Mouse (Mus musculus): ENCODE results near the gene Cldn7.
"Not testable (repeated sequence)": the region's sequence is repeated elsewhere in the genome, so short reads cannot be mapped to it uniquely, and the experiment has no call there.

Gene Cldn7

DNA sequence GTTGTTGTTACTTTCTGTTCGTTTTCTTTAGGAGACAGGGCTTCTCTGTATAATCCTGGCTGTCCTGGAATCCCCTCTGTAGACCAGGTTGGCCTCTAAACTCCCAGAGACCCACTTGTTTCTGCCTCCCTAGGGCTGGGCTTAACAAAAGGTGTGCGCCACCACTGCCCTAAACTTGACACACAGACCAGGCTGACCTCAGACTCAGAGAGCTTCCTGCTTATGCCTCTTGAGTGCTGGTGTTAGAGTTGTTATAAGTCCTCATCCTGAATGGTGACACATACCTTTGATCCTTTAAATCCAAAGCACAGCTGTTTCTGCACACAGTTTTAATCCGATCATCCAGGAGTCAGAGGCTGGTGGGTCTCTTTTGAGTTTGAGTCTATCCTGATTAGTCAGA lies 28.4 kb downstream of the Cldn7 start:
- no peak for DNase-seq

DNA sequence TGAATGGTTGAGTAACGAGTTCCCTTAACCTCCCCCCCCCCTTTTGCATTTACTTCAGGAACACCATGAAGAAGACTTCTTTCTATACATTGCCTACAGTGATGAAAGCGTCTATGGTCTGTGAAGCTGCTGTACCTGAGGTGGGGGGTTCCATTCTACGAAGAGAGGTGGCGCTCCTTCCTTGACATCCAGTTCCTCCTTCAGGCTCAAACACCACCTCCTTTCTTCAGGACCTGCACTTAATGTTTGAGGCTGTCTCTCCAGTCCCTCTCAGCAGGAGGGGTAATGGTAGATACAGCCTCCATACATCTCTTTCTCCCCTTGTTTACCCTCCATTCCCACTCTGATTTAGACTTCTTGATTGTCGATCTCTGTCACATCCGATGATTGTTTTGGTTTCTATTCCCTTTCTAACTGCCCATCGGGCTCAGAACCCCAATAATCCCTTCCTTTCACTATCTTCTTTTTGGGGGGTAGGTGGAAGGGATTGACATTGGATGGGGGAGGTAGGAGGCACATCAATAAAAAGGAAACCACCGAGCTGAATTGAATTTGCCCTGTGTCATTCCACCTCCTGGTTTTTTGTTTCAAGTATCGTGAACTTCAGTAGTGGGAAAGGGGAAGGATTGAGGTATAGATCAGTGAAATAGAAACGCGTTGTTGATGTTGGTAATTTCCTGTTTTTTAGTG lies 30.0 kb downstream of the Cldn7 start:
- DNase-seq: no peak

DNA sequence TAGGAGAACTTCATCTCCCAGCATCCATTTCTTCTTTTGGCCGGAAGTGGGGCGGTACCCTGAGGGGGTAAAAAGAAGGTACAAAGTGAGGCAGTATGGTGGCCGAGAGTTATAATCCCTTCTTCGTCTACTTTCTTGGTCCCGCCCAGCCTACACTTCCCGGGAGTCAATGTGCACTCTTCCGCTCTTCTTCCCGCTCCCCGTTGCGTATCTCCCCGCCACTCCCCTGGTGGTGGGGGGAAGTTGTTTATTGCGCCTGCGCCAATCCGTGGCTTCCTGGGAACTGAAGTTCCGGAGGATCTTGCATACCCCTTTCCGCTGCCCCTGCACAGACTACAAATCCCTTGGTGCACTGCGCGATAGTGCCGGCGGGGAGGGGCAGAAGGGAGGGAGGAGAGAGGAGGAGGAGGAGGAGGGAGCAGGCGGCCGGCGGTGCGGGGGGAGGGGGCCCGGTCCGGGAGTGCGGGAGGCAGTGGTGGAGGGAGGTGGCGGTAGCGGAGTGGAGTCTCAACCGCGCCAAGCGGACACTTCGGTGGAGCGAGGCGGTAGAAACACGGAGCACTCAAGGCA lies 30.9 kb downstream of the Cldn7 start, which contains the start of gene Phf23:
Phf23 (plus strand) TSS at position 387 of the 570 bp plus-strand sequence.
- DNase-seq: peak; percentile 98

DNA sequence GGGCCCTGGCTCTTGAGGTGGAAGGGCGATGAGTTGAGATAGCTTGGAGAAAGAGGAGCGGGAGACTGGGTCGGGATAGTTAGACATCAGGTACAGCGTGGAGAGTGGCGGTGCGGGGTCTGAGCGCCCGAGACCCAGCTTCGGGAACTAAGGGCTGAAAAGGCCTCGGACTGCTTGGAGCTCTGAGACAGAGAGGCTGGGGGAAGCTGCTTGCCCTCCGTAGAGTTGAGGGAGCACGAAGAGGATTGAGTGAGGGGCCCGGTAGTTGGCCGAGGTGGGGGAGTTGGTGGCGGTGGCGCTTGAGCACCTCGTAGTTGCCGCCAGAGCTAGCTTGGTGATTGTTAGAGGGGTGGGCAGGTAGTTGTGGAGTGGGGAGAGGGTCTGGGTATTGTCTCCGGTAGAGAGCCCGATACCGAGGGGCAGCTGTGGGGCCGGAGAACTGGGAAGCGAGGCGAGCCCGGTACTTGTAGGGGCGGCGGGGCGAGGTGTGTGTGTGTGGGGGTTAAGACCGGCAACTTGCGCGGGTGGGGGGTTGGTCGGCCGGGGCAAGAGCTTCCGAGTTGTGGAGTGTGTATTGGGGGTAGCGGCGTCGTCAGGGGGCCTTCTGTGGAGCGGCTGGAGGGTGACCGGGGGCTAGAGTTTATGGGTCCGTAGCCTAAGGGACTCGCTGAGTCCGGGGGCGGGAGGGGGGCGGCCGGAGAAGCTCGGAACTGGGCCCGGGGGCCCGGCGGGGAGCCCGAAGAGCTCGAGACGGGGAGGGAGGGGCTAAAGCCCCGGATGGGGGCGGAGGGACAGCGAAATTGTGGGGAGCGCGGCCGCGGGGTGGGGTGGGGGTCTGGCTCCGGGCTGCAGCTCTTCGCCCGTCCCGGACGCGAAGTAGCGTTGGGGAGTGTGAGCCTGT lies 31.8 kb downstream of the Cldn7 start:
- peak; percentile 66 for DNase-seq

DNA sequence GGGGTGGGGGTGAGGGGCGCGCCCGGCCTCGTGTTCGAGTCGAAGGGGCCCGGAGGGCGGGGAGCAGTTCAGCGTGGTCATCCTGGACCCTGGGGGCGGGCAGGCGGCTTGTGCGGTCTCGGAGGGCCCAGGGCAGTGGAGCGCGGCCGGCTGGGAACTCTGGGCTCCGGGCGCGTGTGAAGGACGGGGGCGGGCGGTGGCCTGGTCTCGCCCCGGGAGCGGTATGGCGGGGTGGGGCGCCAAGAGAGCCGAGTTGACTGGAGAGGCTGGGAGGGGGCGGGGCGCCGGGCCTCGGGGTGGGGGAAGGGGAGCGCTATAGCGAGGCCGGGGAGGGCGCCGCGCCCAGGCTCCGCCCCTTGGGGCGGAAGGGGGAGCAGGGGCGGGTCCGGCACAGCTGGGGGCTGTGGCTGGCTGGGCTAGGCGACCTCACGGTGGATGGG lies 32.5 kb downstream of the Cldn7 start:
- peak; percentile 93 for DNase-seq

DNA sequence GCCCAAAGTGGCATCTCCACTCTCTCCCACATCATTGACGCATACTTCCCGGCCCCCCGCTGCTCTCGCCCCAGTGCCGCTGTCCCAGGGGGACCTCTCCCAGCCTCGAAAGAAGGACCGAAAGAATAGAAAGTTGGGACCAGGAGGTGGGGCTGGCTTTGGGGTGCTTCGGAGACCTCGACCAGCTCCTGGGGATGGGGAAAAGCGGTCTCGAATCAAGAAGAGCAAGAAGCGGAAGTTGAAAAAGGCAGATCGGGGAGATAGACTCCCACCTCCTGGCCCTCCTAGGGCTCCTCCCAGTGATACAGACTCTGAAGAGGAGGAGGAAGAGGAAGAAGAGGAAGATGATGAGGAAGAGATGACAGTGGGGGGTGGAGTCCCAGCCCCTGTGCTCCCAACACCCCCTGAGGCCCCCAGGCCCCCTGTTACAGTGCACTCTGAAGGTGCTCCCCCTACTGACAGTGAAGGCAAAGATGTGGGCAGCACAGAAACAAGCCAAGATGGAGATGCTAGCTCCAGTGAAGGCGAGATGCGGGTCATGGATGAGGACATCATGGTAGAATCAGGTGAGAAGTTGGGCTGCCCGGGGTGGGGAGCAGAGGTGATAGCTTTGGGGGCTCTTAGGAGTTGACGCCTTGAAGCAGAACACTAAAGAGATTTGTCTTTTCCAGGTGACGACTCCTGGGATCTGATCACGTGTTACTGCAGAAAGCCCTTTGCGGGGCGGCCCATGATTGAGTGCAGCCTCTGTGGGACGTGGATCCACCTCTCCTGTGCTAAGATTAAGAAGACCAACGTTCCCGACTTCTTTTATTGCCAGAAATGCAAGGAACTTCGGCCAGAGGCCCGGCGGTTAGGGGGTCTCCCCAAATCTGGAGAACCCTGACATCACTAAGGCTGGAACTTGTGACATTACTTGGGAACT lies 34.2 kb downstream of the Cldn7 start:
- DNase-seq: no peak

DNA sequence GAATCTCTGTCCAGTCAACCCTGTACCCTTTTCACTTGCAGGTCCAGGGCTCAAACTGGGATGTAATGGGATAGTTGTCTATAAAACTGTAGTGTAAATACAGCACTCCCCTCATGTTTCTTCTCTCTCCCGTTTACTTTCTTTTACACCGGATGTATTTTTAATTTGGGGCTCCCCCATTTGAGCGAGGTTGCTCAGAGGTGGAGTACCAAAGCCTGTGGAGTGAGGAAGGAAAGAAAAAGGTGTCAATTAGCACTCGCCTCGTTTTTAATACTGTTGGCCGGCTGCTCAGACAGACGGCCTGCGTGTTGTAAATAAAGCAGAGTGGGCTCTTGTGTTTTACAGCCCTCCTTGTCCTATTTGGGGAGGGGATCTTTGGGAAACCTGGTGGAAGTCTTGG lies 35.1 kb downstream of the Cldn7 start:
- no peak for DNase-seq

DNA sequence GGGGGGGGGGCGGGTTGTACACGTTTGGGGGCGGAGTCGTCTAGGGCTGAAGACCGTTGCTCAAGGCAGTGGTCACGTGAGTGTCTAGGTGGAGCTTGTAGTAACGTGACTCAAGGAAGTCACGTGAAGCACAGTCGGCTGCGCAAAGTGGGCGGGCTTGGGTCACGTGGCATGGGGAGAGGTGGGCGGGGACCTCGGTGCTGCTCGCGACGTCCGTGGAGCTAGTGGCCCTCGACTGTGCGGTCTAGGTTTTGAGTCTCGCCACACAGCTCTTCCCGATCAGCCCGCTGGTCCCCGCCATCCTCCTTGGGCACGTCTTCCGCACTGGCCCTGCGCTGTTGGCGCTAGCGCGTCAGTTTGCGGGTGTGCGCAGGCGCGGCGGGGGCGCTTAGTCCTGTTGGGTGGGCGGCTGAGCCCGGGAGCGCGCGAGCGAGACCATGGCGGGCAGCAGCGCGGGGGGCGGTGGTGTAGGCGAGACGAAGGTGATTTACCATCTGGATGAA lies 35.9 kb downstream of the Cldn7 start, which contains the start of gene Dvl2:
Dvl2 (plus strand) TSS at position 200 of the 503 bp plus-strand sequence.
- DNase-seq: peak; percentile 91

DNA sequence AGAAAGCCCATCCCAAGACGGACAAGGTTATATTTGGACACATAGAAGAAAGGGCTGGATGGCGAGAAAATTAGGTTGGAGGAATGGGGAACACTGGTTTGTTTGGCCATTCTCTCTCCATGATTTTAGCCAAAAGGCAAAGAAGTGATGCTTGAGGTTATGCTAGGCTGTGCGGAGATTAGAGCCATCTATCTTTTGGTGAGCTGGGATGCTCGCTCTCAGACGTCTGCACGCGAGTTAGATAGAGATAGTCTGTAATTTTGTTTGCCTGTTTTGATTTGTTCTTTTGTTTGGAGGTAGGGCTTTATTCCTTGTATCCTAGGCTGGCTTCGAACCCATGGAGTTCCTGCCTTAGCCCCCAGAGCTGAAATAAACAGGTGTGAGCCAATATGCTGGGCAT lies 36.6 kb downstream of the Cldn7 start:
- no peak for DNase-seq

DNA sequence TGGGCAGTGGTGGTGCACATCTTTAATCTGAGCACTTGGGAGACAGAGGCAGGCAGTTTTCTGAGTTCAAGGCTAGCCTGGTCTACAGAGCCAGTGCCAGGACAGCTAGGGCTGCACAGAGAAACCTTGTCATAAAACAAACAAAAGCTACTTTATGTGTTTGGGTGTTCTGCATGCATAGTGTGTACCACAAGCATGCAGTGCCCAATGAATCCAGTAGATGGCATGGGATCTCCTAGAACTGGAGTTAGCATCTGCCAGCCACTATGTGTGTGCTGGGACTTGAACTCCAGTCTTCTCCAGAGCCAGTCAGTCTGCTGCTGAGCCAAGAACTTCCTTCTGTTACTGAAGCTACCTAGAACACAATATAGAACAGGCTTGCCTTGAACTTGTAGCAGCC lies 37.3 kb downstream of the Cldn7 start:
- peak; percentile 49 for DNase-seq

DNA sequence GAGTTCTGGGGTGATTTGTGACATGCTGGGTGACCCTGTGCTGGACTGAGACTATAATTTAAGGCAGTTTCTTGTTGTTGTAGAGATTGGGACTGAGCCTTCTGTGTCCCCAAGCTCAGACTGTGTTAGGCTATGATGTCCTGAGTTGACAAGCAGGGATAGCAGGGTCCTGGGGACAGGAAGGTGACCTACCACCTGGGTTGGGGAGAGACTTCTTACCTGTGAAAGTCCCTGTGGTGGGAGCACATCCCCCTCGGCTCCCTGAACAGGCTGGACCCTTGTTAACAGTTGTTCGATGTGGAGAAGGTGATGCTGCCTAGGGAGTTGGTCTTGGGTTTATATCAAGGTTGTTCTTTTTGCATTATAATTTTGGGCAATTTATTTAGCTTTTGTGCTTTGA lies 37.9 kb downstream of the Cldn7 start:
- DNase-seq: no peak

DNA sequence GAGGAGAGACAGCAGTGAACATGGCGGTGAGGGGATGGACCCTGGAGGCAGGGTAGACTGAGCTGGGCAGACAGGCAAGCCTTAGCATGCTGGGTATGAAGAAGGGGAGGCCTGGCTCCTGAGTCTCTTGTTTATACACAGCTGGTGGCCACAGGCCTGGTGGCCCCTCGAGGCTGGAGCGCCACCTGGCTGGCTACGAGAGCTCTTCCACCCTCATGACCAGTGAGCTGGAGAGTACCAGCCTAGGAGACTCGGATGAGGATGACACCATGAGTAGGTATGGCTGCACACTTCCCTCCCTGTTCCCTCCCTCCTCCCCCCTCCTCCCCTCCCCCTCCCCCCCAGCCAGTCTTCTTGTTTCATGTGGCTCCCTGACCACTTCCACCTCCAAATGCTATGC lies 40.9 kb downstream of the Cldn7 start:
- DNase-seq: no peak

DNA sequence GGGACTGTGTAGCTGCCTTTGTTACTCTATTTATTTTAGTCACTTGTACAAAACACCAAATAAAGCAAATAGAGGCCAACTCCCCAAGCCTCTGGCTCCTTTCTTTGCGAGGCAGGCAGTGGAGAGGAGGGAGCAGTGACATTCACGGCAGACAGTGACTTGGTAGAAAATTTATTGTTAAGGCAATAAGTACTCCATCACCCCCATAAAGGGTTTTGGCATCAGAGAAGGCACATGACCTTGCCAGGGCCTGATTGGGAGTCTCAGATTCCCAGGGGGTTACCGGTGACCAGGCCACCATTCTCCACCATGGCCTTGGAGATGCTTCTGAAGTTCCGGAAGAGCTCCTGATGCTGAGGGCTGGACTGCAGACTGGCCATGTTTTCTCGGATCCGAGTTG lies 45.5 kb downstream of the Cldn7 start:
- DNase-seq: no peak

DNA sequence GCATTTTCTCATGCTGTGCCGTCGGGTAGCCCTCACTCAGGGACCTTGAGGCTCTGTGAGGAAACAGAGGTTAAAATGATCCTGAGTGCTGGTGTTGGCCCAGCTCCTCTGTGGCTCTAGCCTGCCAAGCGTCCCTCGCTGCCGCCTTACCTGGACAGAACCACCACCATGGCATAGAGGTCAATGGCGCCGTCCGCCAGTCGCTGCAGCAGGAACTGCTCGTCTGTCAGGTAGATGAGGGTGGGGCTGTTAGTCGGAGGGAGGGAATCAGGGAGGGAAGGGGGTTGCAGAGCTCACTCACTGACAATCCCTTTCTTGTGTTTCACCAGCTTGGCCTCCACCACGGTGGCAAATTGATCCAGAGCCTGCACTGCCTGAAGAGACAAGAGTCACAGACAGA lies 46.0 kb downstream of the Cldn7 start:
- DNase-seq: no peak

DNA sequence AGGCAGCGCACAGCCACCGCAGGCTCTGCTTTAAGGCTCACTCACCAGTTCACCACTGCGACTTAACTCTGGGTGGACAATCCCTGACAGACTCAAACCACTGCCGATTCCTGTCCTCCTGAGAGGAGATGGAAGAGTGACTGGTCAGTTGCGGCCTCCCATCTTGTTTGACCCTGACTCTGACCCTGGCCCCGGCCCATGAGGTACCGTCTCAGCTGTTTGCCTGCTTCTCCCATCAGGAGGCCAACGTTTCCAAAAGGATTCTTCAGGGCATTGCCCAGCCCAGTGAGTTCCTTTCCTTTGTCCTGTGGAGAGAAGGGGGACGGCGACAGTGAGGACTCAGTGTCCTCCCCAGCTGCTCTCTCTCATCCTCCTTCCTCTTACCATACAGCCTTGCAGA lies 46.4 kb downstream of the Cldn7 start:
- DNase-seq: no peak

DNA sequence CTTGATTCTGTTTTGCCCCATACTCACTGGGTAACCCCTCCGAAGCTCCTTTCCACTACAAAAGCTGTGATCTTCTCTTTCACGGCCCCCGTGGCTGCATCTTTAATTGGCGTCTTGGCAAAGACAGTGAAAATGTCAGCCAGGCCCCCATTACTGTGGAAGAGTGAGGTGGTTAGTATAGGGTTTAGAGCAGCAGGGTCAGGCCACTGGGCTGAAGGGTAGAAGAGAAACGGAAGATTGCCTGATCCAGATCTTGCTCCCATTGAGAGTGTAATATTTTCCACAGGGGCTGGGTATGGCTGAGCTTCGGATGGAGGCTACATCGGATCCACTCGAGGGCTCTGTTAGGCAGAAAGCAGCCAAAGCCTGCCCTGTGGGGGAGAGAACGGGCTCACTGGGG lies 48.4 kb downstream of the Cldn7 start:
- DNase-seq: no peak

DNA sequence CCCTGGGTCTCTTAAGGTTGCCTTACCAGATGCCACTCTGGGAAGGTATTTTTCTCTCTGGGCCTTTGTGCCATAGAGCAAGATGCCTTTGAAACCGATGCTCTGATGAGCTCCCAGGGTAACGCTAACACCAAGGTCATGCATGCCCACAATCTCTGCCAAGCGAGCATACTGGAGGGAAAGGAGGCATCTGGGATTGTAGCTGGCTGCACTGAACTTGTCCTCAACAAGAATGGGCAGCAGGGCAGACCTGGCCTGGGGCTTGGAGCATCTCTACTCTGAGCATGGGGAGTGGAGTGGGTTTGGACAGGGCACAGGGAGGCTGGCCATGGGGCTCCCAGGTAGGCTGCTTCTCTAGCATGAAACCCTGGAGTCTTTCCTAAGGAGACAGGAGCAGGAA lies 48.8 kb downstream of the Cldn7 start:
- DNase-seq: no peak

DNA sequence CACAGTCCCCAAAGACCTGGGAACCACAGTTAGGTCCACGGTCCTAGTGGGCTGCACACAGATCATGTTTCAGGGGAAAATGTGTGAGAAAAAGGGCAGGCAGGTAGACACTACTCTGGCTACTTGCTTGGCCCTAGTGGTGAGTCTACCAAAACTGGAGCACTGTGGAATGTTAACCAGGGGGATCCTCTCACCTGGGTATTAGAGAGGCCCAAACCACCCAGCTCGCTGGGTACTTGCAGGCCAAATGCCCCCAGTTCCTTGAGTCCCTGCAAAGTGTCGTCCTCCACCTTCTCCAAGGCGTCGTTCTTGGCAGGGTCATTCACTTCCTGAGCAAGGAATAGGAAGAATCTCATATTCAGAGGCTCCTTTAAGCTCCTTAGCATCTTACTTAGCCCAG lies 49.5 kb downstream of the Cldn7 start:
- DNase-seq: no peak

DNA sequence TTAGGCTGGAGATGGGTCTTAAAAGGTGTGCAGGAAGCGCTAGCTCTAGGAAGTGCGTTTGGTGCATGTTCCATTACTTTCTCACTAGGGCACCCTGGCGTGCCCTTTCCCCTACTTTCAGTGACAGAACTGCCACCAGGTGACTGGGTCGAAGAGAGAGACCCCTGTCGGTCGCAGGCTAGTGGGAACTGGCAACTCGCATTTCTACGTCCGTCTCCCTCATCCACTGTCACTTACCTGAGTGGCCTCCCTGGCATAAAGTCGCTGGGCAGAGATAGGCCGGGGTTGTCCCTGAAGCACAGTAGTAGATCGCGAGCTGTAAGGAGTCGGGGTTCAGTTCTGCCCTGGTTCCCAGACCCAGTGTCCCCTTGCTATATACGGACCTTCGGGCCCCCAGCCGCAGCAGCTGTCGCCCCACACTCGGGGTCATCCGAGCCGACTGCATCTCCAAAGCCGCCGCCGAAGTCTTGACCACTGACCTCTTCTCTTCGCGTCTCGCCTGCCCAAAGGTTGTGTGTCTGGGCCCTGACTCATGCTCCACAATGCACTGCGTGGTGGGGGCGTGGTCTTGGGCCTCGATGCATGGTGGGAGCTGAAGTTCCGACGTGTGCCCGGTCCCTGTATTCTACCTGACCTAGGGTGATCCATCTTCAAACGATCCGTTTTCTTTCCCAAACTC lies 50.4 kb downstream of the Cldn7 start, which contains the start of gene Acadvl:
Acadvl (minus strand) TSS at position 532 of the 679 bp plus-strand sequence.
- peak; percentile 87 for DNase-seq

DNA sequence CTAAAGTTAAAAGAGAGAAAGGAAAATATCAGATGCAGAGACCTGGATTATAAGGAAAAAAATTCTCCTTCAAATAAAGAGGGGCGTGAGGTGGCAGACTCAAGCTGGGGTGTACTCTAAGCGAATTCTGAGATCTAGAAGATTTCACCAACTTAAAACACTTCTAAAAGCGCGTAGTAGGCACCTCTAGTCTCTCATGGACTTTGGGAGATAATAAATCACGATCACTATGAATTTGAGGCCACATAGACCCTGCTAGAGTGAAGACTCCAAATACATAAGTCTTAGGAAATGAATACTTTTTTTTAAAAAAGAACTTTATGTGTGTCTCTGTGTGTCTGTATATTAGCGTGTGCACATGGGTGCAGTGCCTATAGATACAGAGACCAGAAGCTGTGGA lies 51.1 kb downstream of the Cldn7 start:
- DNase-seq: no peak

DNA sequence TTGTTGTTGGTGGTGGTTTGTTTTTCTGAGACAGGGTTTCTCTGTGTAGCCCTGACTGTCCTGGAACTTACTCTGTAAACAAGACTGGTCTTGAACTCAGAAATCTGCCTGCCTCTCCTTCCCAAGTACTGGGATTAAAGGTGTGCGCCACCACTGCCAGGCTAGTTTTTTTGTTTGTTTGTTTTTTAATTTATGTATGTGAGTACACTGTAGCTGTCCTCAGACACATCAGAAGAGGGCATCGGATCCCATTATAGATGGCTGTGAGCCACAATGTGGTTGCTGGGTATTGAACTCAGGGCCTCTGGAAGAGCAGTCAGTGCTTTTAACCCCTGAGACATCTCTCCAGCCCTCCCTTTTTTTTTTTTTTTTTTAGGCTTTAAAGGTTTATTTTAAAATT lies 51.6 kb downstream of the Cldn7 start:
- DNase-seq: not testable (repeated sequence)

DNA sequence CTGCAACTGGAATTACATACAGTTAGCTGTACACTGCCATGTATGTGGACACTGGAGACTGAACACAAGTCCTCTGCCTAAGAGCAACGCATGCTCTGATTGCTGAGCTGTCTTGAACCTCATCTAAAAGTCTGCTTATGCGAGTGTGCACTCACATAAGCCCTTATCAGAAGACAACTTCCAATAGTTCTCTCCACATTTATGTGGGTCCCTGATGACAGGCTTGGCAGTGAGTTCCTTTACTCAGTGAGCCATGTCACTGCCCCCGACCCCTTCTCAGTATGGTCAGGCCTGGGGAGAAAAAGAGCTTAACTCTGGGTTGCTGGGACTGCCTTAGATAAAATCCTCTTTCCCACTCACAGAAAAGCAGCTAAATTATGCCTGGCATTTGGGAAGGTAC lies 52.1 kb downstream of the Cldn7 start, which contains the start of gene Dlg4:
Dlg4 (plus strand) TSS at position 274 of the 400 bp plus-strand sequence.
- no peak for DNase-seq
